Mouse (Mus musculus) cerebellum, adult (tissue): ENCODE results near the gene Shc3.

Experiments used
- ATAC-seq: cut with Nextera tagmentation; 2 replicates; pipeline ENCODE4 v1.9.2; 2017; ENCODE audit warnings: mild to moderate bottlenecking, moderate library complexity, mixed read lengths; ENCODE audit not compliant: insufficient number of reproducible peaks, low FRiP score, low TSS enrichment

Gene Shc3

GRCm38 (mm10) chr13:51570111-51570510 lies 892 bp upstream of the Shc3 start:
- no peak for ATAC-seq

GRCm38 (mm10) chr13:51569685-51570068 lies 458 bp upstream of the Shc3 start:
- no peak for ATAC-seq

GRCm38 (mm10) chr13:51568501-51568901 lies 718 bp downstream of the Shc3 start:
- no peak for ATAC-seq

GRCm38 (mm10) chr13:51567411-51567851 lies 1.8 kb downstream of the Shc3 start:
- ATAC-seq: no peak

DNA sequence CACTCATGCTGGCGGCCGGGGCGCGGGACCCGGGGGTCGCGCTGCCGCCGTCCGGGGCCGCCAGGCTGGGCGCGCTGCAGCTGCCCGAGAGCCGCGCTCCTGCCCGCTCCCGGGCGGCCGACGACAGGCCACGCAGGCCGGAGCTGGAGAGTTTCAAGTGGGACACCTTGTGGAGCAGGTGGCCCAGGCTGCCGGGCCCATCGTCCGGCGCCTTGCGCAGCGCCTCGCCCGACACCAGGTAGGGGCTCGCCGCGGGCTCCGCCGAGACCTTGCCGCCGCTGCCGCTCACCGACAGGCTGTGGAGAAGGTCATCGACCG lies 2.2 kb downstream of the Shc3 start:
- no peak for ATAC-seq

DNA sequence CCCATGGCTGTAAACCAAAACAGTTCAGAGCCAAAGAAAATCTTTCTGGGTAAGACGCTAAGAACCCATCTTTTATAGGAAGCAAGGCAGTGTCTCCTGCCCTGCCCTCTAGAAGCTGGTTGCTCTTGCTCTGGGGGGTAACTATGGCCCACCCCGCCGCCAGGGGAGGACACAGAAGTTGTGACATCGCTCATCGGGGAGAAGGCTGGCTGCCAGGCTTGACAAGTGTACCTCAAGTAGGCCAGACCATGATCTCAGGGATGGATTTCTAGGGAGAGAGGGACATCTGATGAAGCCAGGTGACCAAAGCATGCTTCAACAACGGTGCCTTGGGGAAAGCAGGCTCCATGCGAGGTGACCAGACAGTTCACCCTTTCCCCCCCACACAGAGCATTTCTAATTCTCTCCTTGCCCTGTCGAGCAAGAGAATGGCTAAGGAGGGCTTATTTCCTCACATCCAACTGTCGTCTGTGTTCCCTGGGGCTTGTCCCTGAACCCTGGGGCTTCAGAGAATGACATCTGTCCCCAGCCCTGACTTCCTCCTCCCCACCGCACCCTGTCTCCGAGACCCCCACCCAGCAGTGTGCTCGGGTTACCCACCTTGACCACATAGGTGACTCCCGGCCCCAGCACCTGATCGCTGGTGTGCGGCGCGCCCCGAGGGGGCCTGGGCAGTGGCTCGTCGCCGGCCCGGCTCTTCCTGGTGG lies 2.7 kb downstream of the Shc3 start:
- ATAC-seq: no peak

- ATAC-seq: no peak
Measured at GRCm38 (mm10) chr13:51564741-51565140, 4.5 kb downstream of the Shc3 start.

GRCm38 (mm10) chr13:51553343-51553742 lies 15.9 kb downstream of the Shc3 start:
- no peak for ATAC-seq

- no peak for ATAC-seq
Measured at GRCm38 (mm10) chr13:51552233-51552632, 17.0 kb downstream of the Shc3 start.

- ATAC-seq: no peak
Measured at GRCm38 (mm10) chr13:51551824-51552223, 17.4 kb downstream of the Shc3 start.

GRCm38 (mm10) chr13:51539816-51540215 lies 29.4 kb downstream of the Shc3 start:
- no peak for ATAC-seq

DNA sequence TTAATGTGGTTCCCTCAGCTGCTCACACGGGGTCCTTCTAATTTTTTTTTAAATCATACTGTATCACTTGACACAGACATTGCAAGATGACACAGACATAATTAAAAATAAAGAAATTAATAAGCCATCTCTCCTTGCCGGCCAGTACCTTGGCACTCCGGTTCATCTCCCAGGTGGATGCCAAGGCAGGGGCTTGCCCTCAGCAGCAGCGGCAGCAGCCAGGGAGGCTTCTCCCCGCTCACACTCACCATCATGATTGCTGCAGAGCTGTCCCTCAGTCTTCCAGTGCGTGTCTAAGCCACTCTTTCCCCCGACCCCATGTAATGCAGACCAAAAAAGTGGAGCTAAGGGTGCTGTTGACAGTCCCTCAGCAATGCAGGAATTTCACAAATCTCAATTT lies 33.9 kb downstream of the Shc3 start:
- no peak for ATAC-seq

DNA sequence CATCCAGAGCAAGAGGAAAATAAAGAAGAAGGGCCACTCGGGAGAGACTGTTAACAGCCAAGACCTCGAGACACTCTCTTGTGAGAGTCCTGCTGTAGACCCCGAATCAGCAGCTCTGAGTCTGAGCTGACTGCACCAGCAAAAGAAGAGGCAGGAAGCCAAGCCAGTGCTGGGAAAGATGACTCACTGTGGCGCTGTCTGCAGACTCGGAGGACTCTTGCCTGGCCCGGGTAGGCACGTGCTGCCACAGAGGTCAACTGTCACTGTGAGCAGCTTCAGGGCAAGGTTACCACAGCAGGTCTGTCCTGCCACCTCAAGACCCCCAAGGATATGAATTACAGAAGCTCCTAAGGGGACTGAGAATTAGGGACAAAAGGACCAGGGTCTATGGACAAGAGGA lies 42.7 kb downstream of the Shc3 start:
- no peak for ATAC-seq

GRCm38 (mm10) chr13:51524316-51524715 lies 44.9 kb downstream of the Shc3 start:
- no peak for ATAC-seq

DNA sequence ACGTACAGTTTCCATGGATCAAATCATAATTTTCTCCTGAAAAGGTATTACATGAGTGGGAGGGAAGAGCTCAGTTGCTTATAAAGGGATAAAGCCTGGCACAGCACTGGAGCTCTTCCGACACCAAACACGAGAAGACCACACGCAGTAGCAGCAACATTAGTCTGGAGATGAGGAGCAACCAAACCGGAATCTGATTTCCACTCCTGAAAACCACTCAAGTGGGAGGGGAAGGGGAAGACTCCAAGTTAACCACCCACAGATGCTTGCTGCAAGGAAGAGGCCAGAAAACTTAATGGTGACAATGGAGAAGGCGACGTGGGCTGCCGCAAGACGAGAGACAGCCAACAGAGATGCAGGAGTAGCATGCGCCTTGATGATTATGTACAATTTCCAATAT lies 45.9 kb downstream of the Shc3 start:
- ATAC-seq: no peak

DNA sequence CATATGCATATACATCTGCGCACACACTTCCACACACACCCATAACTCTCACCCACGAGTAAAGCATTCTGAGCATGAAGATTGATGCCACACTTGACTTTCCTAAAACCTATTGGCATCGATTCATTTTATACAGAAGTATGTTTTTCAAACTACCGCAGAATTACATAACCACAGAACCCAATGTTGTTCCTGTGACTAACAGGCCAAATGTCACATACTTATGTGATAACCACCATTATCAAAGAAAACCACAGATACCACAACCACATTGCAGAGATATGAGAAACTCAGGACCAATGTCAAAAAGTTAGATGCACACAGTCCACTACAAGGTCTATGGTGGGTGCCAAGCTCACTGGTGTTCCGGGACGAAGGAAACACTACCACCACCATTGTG lies 50.3 kb downstream of the Shc3 start:
- no peak for ATAC-seq

GRCm38 (mm10) chr13:51517943-51518342 lies 51.3 kb downstream of the Shc3 start:
- ATAC-seq: no peak

DNA sequence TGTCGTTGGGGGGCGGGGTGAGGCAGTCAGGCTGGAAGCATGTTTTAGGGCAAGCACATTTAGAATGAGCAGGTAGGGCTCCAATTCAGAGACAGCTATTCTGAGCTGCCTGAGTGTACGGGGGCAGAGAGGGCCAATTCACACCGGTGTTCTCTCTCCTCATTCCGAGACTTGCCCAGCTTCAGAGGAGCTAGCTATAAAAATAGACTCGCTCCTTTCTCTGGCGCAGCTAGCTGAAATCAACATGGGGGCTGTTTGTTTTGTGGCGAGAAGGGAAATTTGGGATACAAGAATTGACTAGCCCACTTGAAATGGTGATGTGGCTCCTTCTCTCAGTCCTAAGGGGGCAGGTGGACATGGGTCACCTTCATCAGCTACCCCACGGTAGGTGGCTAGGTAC lies 60.4 kb downstream of the Shc3 start:
- ATAC-seq: no peak

DNA sequence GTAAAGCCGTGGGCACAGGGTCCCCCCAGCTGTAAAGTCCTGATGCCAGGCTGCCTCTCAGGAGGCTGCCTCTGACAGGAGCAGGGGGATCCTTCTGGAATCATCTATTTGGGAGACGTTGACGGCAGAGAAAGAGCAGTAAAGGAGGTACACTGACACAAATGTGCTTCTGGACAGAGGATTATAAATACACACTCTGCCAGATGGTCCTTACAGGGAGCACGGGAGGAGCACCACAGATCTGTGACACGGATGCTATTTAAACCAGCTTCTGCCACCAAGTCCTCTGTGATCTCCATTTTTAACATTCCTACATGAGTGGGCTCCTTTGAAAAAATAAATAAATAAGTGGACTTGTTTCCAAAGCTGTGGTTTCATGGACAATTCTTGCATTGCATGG lies 63.5 kb downstream of the Shc3 start:
- ATAC-seq: no peak

GRCm38 (mm10) chr13:51499769-51500168 lies 69.5 kb downstream of the Shc3 start:
- no peak for ATAC-seq

DNA sequence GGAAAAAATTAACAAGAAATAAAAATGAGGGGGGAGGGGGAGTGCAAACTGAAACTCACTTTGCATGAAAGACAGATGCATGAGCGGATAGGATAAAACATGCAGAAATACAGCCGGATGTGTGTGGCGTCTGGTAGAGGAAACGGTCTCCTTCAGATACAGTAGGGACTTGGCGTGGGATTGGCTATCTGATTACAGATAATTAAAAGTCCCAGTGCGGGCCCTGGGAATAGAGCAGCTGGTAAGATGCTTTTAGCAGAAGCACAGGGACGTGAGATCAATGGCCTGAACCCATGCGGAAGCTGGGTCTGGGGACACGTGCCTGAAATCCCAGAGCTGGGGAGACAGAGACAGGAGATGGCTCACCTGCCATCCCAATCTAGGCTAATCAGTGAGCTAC lies 75.5 kb downstream of the Shc3 start:
- no peak for ATAC-seq

- ATAC-seq: no peak
Measured at GRCm38 (mm10) chr13:51491649-51492435, 77.4 kb downstream of the Shc3 start.
